Comparison of ENCODE assay signal across 9 mouse cellular contexts in genomic region chr12:84010201-84010600, GRCm38 (mm10). TPM values are rescaled to one million over a fixed set of nuclear protein-coding genes. Genes with fewer than 3 reads are reported as not detected.
DNase-seq lines count a peak whose midpoint lies in the region; ATAC-seq lines count a peak whose summit lies in the region.
"Had no signal": no experiment of that assay in that cellular context is flagged by ENCODE, and none has a peak within 500 bp of the region (broad histone marks: within the 10 kb centered on the region; RNA-seq: fewer than 3 reads in every experiment).

No protein-coding gene starts in this region.

- no peak overlapping the region for H3K27ac ChIP-seq in heart, embryonic 16.5 days (ENCODE audit: low read length)
- no peak overlapping the region for H3K27ac ChIP-seq in embryonic facial prominence, embryonic 12.5 days
- peak overlapping the region; percentile 69 for H3K27ac ChIP-seq in hindbrain, embryonic 15.5 days (replicated peaks)
- H3K27ac ChIP-seq in midbrain, embryonic 12.5 days (replicated peaks): no peak overlapping the region

- H3K4me3 ChIP-seq in heart, embryonic 16.5 days (ENCODE audit: low read length): peak overlapping the region; percentile 58
- H3K4me3 ChIP-seq in embryonic facial prominence, embryonic 12.5 days: peak overlapping the region; percentile 47
- H3K4me3 ChIP-seq in hindbrain, embryonic 15.5 days: peak overlapping the region; percentile 46
- H3K4me3 ChIP-seq in midbrain, embryonic 12.5 days: peak overlapping the region; percentile 48

- no peak overlapping the region; the same call in 1 of the 2 replicates for H3K9ac ChIP-seq in heart, embryonic 16.5 days (ENCODE audit: low read length)
- no peak overlapping the region for H3K9ac ChIP-seq in embryonic facial prominence, embryonic 12.5 days
- peak overlapping the region; percentile 47; the same call in 1 of the 2 replicates for H3K9ac ChIP-seq in hindbrain, embryonic 15.5 days
- H3K9ac ChIP-seq in midbrain, embryonic 12.5 days (replicated peaks): no peak overlapping the region

- H3K9me3 ChIP-seq in heart, embryonic 16.5 days (replicated peaks; ENCODE audit: control insufficient read depth, low read length): no peaks in the 10 kb centered on the region
- no peaks in the 10 kb centered on the region for H3K9me3 ChIP-seq in embryonic facial prominence, embryonic 12.5 days
- H3K9me3 ChIP-seq in hindbrain, embryonic 15.5 days: no peaks in the 10 kb centered on the region
- H3K9me3 ChIP-seq in midbrain, embryonic 12.5 days: no peaks in the 10 kb centered on the region

- peak overlapping the region; percentile 66 for H3K4me2 ChIP-seq in heart, embryonic 16.5 days (ENCODE audit: low read depth, low read length)
- peak overlapping the region; percentile 52 for H3K4me2 ChIP-seq in embryonic facial prominence, embryonic 12.5 days (replicated peaks)
- peak overlapping the region; percentile 58 for H3K4me2 ChIP-seq in hindbrain, embryonic 15.5 days
- peak overlapping the region; percentile 55 for H3K4me2 ChIP-seq in midbrain, embryonic 12.5 days (replicated peaks)

- ATAC-seq in heart, embryonic 16.5 days (replicated peaks; ENCODE audit: extremely low read depth, insufficient read depth, low FRiP score): no peak
- no peak for ATAC-seq in embryonic facial prominence, embryonic 12.5 days (ENCODE audit: insufficient number of reproducible peaks, insufficient read depth, low FRiP score, low TSS enrichment)
- ATAC-seq in hindbrain, embryonic 15.5 days (ENCODE audit: low FRiP score, low read depth): no peak
- no peak for ATAC-seq in midbrain, embryonic 12.5 days (ENCODE audit: low FRiP score, low read depth)

- DNase-seq in heart, postnatal 4 days: no peak
- no peak for DNase-seq in thymus, postnatal 25 days
- no peak for DNase-seq in left cerebral cortex, postnatal 14 days (ENCODE audit: low spot score in 2 of 2)
- DNase-seq in right cerebral cortex, postnatal 25 days: no peak

- peaks cover 14% of the 10 kb centered on the region for H3K4me1 ChIP-seq in heart, embryonic 16.5 days (ENCODE audit: control insufficient read depth, insufficient read depth, low read length)
- peaks cover 19% of the 10 kb centered on the region for H3K4me1 ChIP-seq in embryonic facial prominence, embryonic 12.5 days
- H3K4me1 ChIP-seq in hindbrain, embryonic 15.5 days (replicated peaks): peaks cover 23% of the 10 kb centered on the region
- H3K4me1 ChIP-seq in midbrain, embryonic 12.5 days: peaks cover 28% of the 10 kb centered on the region

- H3K27me3 ChIP-seq in heart, embryonic 16.5 days (ENCODE audit: control insufficient read depth, insufficient read depth, low read length): no peaks in the 10 kb centered on the region
- no peaks in the 10 kb centered on the region for H3K27me3 ChIP-seq in embryonic facial prominence, embryonic 12.5 days
- no peaks in the 10 kb centered on the region for H3K27me3 ChIP-seq in hindbrain, embryonic 15.5 days
- no peaks in the 10 kb centered on the region for H3K27me3 ChIP-seq in midbrain, embryonic 12.5 days
- H3K27me3 ChIP-seq: CH12.LX had no signal

- H3K36me3 ChIP-seq in heart, embryonic 16.5 days (ENCODE audit: control insufficient read depth, insufficient read depth): 0 out of 2 replicates have a peak, but pooled peaks cover 3% of the 10 kb centered on the region
- peaks cover 5% of the 10 kb centered on the region; the same call in 1 of the 2 replicates for H3K36me3 ChIP-seq in embryonic facial prominence, embryonic 12.5 days
- no peaks in the 10 kb centered on the region for H3K36me3 ChIP-seq in hindbrain, embryonic 15.5 days
- no peaks in the 10 kb centered on the region for H3K36me3 ChIP-seq in midbrain, embryonic 12.5 days

- 87% methylated on average over 3 of the region's 3 CpGs for WGBS in heart, embryonic 16.5 days
- WGBS in embryonic facial prominence, embryonic 12.5 days: 79% methylated on average over 3 of the region's 3 CpGs
- 76% methylated on average over 3 of the region's 3 CpGs for WGBS in hindbrain, embryonic 15.5 days
- 65% methylated on average over 3 of the region's 3 CpGs for WGBS in midbrain, embryonic 12.5 days

- intact Hi-C loops in left cerebral cortex, postnatal 14 days (cut with DNase I): no loop called here

RNA-seq across cellular contexts. Expression of gene Acot1, which starts 0.9 kb away (rescaled TPM):
- polyA plus RNA-seq in heart, embryonic 16.5 days (2015; fragmentation: Nextera tagmentation; extraction: Ambion mirVana): 31.0 and 34.0 TPM in 2 replicates
- total RNA-seq in heart, postnatal 4 days (2021): 100 to 1,000 TPM; 161 to 177 TPM
- polyA plus RNA-seq in embryonic facial prominence, embryonic 12.5 days (2016; fragmentation: Nextera tagmentation; extraction: Ambion mirVana): 37.2 and 39.7 TPM in 2 replicates
- polyA plus RNA-seq in hindbrain, embryonic 15.5 days (2015; fragmentation: Nextera tagmentation; extraction: Ambion mirVana): 91.0 and 98.0 TPM in 2 replicates
- 44.3 and 50.8 TPM in 2 replicates for polyA plus RNA-seq in midbrain, embryonic 12.5 days (2016; fragmentation: Nextera tagmentation; extraction: Ambion mirVana)
- total RNA-seq in left cerebral cortex, postnatal 14 days (2021): 10 to 100 TPM; 10.4 to 17.0 TPM

RNA-seq across cellular contexts. Expression of gene Acot2, which starts 22.5 kb away (rescaled TPM):
- 75.6 and 85.0 TPM in 2 replicates for polyA plus RNA-seq in heart, embryonic 16.5 days (2015; fragmentation: Nextera tagmentation; extraction: Ambion mirVana)
- 100 to 1,000 TPM; 204 to 209 TPM for total RNA-seq in heart, postnatal 4 days (2021)
- polyA plus RNA-seq in embryonic facial prominence, embryonic 12.5 days (2016; fragmentation: Nextera tagmentation; extraction: Ambion mirVana): 19.3 and 20.8 TPM in 2 replicates
- polyA plus RNA-seq in hindbrain, embryonic 15.5 days (2015; fragmentation: Nextera tagmentation; extraction: Ambion mirVana): 16.0 and 16.9 TPM in 2 replicates
- 14.7 and 14.9 TPM in 2 replicates for polyA plus RNA-seq in midbrain, embryonic 12.5 days (2016; fragmentation: Nextera tagmentation; extraction: Ambion mirVana)
- total RNA-seq in left cerebral cortex, postnatal 14 days (2021): 10 to 100 TPM in 1 of 2 experiments, 1 to 10 TPM in 1; 8.9 to 10.5 TPM

RNA-seq across cellular contexts. Expression of gene Heatr4, which starts 25.5 kb away (rescaled TPM):
- not detected in 2 replicates for polyA plus RNA-seq in heart, embryonic 16.5 days (2015; fragmentation: Nextera tagmentation; extraction: Ambion mirVana)
- under 1 TPM in 1 of 2 experiments, not detected in 1; 0.09 TPM for total RNA-seq in heart, postnatal 4 days (2021)
- polyA plus RNA-seq in embryonic facial prominence, embryonic 12.5 days (2016; fragmentation: Nextera tagmentation; extraction: Ambion mirVana): not detected in 2 replicates
- polyA plus RNA-seq in hindbrain, embryonic 15.5 days (2015; fragmentation: Nextera tagmentation; extraction: Ambion mirVana): not detected in 2 replicates
- not detected in 2 replicates for polyA plus RNA-seq in midbrain, embryonic 12.5 days (2016; fragmentation: Nextera tagmentation; extraction: Ambion mirVana)
- under 1 TPM; 0.11 to 0.15 TPM for total RNA-seq in left cerebral cortex, postnatal 14 days (2021)
- total RNA-seq: CH12.LX had no signal

RNA-seq across cellular contexts. Expression of gene Acot4, which starts 28.0 kb away (rescaled TPM):
- polyA plus RNA-seq in heart, embryonic 16.5 days (2015; fragmentation: Nextera tagmentation; extraction: Ambion mirVana): 0.66 and 0.96 TPM in 2 replicates
- 1 to 10 TPM; 1.3 to 1.5 TPM for total RNA-seq in heart, postnatal 4 days (2021)
- 0.36 and 0.75 TPM in 2 replicates for polyA plus RNA-seq in embryonic facial prominence, embryonic 12.5 days (2016; fragmentation: Nextera tagmentation; extraction: Ambion mirVana)
- polyA plus RNA-seq in hindbrain, embryonic 15.5 days (2015; fragmentation: Nextera tagmentation; extraction: Ambion mirVana): 0.32 and 0.58 TPM in 2 replicates
- polyA plus RNA-seq in midbrain, embryonic 12.5 days (2016; fragmentation: Nextera tagmentation; extraction: Ambion mirVana): 0.18 and 0.67 TPM in 2 replicates
- 1 to 10 TPM; 2.5 to 2.9 TPM for total RNA-seq in left cerebral cortex, postnatal 14 days (2021)
- total RNA-seq: CH12.LX had no signal

RNA-seq across cellular contexts. Expression of gene Gm49366, which starts 28.5 kb away (rescaled TPM):
- polyA plus RNA-seq in heart, embryonic 16.5 days (2015; fragmentation: Nextera tagmentation; extraction: Ambion mirVana): not detected in 2 replicates
- total RNA-seq in heart, postnatal 4 days (2021): not detected
- not detected in 2 replicates for polyA plus RNA-seq in embryonic facial prominence, embryonic 12.5 days (2016; fragmentation: Nextera tagmentation; extraction: Ambion mirVana)
- polyA plus RNA-seq in hindbrain, embryonic 15.5 days (2015; fragmentation: Nextera tagmentation; extraction: Ambion mirVana): not detected in 2 replicates
- not detected in 2 replicates for polyA plus RNA-seq in midbrain, embryonic 12.5 days (2016; fragmentation: Nextera tagmentation; extraction: Ambion mirVana)
- total RNA-seq in left cerebral cortex, postnatal 14 days (2021): not detected
- total RNA-seq: CH12.LX had no signal
